Mouse (Mus musculus) cerebellum, postnatal 36 days (tissue): ENCODE data around the gene Arhgef11.

Experiments
- DNase-seq, 2 experiments: peaks; one replicate each; pipeline ENCODE4 v3.0.0; 2021 to 2022; ENCODE audit warnings: mixed read lengths in 2 of 2

The Arhgef11 gene

GRCm38 (mm10) chr3:87763202-87763601, 145.8 kb downstream of the Arhgef11 start:
- no peak for DNase-seq

DNA sequence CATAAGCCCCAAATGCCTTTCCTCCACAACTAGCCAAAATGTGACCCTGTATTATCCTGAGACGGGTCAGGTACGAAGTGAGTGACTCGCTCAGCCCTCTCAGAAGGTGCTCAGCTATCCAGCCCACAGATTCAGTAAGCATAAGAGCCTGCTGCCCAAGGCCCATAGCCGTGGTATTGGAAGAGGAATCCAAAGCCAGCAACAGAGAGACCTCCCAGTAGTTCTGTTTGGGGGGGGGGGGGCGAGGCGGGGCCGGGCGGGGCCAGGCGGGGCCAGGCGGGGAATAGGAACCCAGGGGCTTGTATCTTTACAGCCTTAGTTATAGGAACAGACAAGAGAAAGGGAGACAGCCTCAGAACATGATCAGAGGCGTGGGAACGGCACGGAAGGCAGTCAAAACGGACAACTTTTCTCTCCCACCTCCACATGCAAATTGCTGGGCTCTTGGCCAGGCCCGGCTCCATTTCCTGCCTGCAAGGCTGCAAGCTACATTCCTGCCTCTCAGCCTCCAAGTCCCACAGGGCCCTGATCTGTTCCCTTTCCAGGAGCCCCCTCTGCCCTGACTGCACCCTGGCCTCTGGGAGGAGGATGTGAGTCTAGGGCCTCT, 146.4 kb downstream of the Arhgef11 start:
- no peak for DNase-seq

DNA sequence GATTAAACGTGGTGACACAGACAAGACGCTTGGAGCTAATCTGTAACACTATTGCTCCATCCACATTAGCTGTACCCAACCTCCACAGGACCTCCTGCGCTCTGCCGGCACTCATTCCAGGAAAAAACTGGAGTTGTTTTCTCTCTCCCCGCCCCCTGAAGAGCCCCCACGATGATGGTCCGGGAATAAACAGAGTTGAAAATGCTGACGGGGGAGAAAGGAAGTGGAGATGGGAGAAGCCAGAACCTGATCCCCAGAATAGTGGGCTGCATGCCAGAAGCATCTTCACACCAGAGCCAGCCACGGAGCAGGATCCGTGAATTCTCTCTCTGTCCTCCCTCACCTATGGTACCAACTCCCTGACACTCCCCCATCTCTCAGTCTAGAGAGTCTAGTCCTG, 147.1 kb downstream of the Arhgef11 start:
- DNase-seq = no peak

GRCm38 (mm10) chr3:87765091-87765490, 147.7 kb downstream of the Arhgef11 start:
- DNase-seq = no peak

DNA sequence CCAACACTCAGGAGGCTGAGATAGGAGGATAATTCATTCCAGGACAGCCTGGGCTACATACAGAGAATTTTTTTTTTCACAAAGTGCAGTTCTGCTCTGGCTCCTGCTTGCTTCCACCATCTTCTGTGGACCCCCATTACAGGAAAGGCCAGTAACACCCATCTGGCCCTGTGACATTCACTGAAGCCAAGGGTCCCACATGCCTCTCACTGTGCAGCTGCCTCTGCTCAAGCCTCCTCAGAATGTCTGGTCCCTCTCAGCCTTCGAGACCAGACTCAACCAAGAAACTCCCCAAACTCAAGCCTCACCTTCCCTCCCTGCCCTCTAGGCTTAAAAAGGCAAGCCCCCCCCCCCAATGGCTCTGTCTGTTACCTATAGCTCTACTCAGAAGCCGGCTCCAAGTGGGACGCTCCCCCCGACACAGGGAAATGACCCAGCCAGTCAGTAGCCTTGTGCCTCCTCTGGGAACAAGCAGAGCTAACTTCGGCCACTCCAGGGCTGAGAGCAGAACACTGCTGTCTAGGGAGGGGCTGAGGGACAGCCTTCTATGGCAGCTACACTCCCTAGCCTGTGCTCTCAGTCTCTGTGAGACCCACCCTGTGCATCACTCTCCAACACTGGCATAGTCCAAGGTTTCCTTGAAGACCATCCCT, 148.4 kb downstream of the Arhgef11 start:
- DNase-seq = no peak

DNA sequence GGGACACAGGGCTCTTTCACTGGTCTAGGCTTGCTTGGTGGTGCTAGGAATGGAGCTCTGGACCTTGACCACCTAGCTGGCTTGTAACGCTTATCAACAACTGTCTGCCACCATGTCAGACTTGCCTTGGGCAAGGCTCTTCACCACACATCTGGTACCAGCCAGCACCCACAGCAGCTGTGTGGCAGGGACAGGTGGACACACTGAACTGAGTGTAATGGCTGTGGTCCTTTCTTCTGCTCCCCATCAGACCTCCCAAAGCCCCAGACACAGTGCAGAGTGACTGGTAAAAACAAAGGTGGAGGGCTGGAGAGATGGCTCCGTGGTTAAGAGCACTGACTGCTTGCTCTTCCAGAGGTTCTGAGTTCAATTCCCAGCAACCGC, 148.9 kb downstream of the Arhgef11 start:
- DNase-seq = no peak

DNA sequence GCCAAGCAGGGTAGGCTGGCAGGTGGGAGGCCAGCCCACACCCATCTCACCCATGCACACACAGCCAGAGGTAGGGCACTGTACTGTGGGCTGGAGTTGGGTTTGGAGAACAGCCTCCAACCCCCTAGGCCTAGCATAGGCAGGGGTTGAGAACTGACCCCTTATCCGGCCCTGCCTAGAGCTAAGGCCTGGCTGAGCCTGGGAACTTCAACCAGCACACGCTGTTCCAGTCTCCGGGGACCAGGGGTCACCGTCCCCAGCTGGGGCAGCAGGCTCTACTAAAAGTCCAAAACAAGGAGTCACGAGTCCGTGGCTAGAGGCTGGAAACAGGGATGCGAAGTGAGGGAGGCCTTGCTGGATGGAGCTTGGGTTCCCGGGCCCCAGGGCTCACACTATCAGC, 150.4 kb downstream of the Arhgef11 start:
- no peak for DNase-seq

DNA sequence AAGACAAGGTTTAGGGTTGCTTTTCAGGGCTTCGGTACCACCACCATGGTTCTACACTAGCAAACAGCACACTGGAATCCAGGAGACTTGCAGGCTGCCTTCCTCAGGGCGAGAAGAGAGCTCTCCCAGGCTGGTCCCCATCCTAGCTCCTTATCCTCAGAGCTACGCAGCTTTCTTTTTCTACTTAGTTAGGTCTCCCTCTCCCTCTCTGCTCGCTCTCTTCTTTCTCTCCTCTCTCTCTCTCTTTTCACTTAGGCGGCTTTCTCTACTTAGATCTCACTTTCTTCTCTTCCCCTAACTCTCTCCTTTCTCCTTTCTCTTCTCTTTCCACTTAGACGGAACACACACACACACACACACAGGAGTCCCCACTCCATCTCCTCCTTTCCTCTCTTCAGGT, 151.1 kb downstream of the Arhgef11 start:
- DNase-seq = no peak

GRCm38 (mm10) chr3:87768844-87769243, 151.5 kb downstream of the Arhgef11 start:
- peak; percentile 10 to 31 for DNase-seq

DNA sequence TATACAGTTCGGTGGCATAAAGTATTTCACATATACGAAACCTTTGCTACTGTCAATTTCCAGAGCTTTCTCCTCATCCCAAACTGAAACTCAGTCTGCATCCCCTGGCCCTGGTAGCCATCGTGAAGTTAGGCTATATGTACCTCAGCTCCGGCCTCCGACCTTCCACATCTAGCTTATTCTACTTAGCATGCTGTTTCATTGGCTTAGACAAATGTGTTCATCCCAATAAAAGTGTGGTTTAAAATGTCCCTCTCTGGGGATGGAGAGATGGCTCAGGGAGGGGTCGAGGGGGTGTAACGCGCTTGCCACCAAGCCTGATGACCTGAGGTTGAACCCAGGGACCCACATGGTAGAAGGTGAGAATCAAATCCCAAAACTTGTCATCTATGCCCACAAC, 152.1 kb downstream of the Arhgef11 start:
- no peak for DNase-seq

DNA sequence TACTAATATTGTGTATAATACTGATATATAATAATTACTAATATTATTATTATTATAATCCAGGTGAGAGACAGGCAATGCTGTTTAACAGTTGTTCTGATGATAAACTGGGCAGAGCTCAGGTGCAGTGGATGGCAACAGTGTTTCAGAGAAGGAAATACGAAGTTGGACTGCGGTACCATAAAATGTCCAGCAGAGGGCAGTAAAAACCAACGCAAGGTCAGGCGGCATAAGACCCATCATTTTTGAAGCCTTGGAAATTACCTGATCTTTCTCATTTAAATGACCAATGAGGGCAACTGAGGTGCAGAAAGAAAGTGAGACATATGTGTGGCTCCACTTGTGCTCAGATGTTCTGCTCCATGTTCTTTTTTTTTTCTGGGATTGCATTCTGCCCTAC, 152.9 kb downstream of the Arhgef11 start:
- peak; percentile 42 to 61 for DNase-seq

DNA sequence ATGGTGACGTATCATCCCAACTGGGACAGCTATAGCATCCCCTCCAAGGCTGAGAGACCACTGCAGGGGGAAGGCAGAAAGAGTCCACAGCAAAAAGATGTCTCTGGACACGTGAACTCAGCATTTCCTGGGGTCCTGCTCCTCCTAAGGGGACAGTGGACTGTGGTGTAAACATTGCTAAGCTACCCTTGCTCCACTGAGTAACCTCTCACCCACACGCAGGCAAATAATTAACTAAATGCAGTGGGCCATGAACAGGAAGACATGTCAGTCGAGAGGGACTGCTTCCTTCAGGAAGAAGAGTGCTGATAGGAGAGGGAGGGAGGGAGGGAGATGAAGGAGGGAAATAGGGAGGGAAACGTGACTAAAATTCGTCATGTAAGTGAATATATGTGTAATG, 153.7 kb downstream of the Arhgef11 start:
- no peak for DNase-seq

DNA sequence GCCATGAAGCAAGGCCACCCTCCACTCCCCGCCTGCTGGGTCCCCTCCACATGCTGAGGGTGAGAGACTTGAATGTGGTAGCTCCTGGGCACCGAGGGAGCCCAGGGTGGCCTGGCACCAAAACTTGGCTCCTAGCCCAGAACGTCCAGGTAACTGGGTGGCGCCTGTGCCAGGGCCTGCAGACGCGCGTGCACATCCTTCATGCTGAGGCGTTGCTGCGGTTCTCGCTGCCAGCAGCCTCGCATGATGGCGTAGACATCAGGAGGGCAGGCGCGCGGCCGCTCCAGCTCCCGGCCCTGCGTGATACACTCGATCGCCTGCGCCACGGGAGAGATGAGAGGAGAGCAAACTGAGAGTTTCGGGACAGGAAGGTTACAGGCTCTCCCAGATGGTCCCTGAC, 160.9 kb downstream of the Arhgef11 start:
- DNase-seq = peak; percentile 18 to 20

GRCm38 (mm10) chr3:87779086-87779485, 161.7 kb downstream of the Arhgef11 start:
- no peak for DNase-seq

- DNase-seq = no peak
These were observed 166.1 kb downstream of the Arhgef11 start for GRCm38 (mm10) chr3:87783282-87784023.

DNA sequence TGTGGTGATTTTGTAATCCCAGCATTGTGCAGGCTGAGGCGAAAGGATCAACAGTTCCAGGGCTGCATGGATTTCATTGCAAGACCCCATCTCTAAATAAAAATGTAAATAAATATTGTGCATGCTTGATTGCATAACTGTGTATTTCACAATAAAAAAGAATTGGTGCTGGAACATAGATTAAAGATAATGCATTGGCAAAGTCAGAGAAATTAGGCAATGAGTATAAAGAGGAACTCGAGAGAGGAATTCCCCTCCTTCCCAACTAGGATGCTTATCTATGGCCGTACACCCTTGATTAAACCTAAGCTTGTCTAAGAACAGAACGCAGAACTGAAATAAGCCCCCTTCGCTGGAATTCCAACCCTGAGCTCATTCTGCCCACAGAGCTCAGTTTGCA, 167.8 kb downstream of the Arhgef11 start:
- no peak for DNase-seq

DNA sequence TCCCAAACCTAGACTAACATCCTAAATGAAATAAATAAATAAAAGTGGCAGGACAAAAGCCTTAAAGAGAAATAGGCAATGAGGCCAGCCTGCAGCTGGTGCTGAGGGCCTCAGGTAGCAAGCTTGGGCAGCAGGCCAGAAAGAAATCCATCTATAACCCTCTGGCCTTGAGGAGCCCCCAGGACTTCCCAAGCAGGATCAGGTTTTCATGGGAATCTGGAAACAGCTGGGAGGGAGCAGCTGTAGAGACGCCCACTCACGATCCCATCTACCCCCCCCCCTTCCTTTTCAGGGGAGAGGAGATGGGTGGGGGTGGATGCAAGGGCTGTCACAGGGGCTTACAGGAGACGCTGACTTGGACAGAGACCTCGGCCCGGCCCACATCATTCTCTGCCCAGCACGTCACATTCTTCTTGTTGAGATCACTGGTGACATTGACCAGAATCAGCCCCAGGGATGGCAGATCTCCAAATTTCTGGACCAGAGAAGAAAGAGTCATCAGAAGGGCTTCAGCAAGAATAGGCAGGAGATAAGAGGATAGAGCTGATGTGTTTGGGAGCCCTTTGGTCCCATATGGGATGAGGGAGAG, 168.4 kb downstream of the Arhgef11 start:
- no peak for DNase-seq
